Mouse (Mus musculus): ENCODE measurements around the gene Nkap. TPM values are rescaled to one million over a fixed set of nuclear protein-coding genes. Genes with fewer than 3 reads are reported as not detected.
"Not testable (repeated sequence)": the region's sequence is repeated elsewhere in the genome, so short reads cannot be mapped to it uniquely, and the experiment has no call there.

Gene Nkap
- total RNA-seq, 2 experiments from 2014 or later, result 14.8 to 16.3 TPM

GRCm38 (mm10) chrX:37157839-37158238, 31.2 kb downstream of the Nkap start:
- DNase-seq, result peak in 1 of 2 experiments; percentile 4

- DNase-seq, result peak; percentile 14 to 22
Observed at GRCm38 (mm10) chrX:37161169-37161568, 34.6 kb downstream of the Nkap start.

DNA sequence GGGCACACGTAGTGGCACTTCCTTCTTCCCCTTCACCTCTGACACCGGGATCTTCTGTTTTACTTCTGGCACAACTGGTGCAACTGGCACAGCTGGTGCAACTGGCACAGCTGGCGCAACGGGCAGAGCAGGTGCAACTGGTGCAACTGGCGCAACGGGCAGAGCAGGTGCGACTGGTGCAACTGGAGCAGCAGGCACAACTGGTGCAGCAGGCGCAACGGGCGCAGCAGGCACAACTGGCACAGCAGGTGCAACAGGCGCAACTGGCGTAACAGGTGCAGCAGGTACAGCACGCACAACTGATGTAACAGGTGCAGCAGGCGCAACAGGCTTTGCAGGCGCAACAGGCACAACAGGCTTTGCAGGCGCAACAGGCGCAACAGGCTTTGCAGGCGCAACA, 36.5 kb downstream of the Nkap start:
- DNase-seq, result no peak

DNA sequence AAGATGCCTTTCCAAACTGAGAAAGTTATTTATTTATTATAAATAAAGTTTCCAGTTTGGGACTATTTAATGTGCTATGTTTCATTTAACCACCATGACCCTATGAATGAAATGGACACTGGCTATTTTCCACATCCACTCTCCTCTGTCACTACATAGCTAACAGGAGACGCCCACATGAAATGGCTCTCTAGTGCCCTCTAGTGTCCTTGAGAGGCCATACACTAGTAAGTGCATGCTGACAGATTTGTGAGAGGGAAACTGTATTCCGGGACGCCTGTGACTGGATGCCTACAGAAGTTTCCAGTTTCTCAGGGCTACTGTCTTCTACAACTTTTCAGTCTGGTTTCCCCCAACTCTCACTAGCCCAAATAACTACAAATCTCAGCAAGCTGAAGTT, 40.5 kb downstream of the Nkap start:
- DNase-seq, result peak in 1 of 2 experiments; percentile 30

DNA sequence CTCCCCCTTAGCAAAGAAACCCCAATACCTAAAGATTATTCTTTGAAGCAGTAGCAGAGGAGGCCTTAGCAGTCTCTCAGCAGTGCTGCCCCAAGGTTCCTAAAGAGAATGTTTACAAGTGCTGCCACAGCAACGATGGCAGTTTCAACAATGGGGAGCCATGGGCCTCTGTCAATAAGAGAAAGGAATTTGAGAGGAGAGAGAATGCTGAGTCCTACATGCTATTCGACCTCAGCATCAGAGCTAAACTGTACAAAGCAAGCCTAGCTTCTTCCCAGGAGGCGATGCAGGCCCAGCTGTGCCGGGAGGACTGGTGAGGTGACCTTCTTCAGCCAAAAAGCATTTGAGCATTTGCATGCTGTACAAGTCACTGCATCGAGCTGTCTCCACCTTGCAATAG, 42.1 kb downstream of the Nkap start, which contains the start of gene Akap14:
Gene Akap14, minus strand, starts transcription at position 101 of the 400 bp plus-strand sequence.
- DNase-seq, result no peak

DNA sequence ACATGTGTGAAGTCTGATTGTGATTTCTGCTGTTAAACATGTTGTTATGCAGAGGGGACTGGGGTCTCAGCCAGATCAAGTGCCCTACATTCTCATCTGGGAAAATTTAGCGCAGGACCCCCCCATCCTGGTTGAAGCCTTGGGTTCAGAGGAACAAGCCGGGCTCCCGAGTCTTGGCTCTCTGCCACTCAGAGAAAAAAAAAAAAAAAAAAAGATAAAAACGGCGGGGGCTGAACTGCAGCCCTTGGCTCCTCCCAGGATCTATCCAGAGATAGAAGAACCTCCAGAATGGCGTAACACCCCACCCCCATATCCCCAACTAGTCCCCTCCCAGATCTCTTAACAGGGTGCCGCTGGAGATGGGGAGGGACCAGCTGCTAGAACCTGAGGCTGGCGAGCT, 57.8 kb downstream of the Nkap start:
- DNase-seq, result not testable (repeated sequence)

DNA sequence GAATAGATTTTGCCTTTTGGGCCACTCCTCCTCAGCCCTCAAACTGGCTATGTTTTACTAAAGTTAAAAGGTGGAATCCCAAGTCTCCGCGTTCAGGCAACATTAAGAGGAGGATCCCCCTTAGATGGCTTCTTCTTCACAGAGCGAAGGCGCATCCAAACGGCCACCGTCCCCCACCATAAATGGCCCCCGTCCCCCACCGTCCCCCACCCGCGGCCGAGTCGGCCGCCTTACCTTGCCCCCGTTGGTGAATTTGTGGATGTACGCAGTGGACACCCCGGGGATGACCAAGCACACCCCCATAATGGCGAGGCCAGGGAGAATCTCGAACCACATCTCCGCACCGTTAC, 64.1 kb downstream of the Nkap start:
- no peak for DNase-seq

- peak; percentile 88 to 91 for DNase-seq
Observed at GRCm38 (mm10) chrX:37191105-37191743, 64.6 kb downstream of the Nkap start, which contains the start of the genes Ndufa1 and Rnf113a1. Gene Ndufa1 (minus strand): TSS chrX:37191163. Gene Rnf113a1 (plus strand): TSS chrX:37191245.

GRCm38 (mm10) chrX:37191744-37192379, 65.3 kb downstream of the Nkap start:
- no peak for DNase-seq

- DNase-seq, result no peak
Observed at GRCm38 (mm10) chrX:37198676-37199075, 72.1 kb downstream of the Nkap start.

Other genes starting within 250 kb of the Nkap start
- gene Nkrf, start 223.9 kb upstream of the Nkap start, total RNA-seq (2021), result 10 to 100 TPM; 10.6 to 14.6 TPM
- 10 to 100 TPM; 20.7 to 24.4 TPM for gene Sept6, start 135.0 kb upstream of the Nkap start, total RNA-seq (2021)
- gene Sowahd, start 78.0 kb upstream of the Nkap start, total RNA-seq (2021), result 1 to 10 TPM in 1 of 2 experiments, under 1 TPM in 1; 0.46 to 1.2 TPM
- gene Rpl39, start 41.4 kb upstream of the Nkap start, total RNA-seq (2021), result 100 to 1,000 TPM; 634 to 643 TPM
- 10 to 100 TPM; 12.2 to 14.6 TPM for gene Upf3b, start 16.5 kb upstream of the Nkap start, total RNA-seq (2021)
- gene Akap14, start 42.0 kb downstream of the Nkap start, total RNA-seq (2021), result not detected
- gene Ndufa1, start 64.4 kb downstream of the Nkap start, total RNA-seq (2021), result 100 to 1,000 TPM; 458 to 480 TPM
- 1 to 10 TPM; 4.2 to 4.8 TPM for gene Rnf113a1, start 64.5 kb downstream of the Nkap start, total RNA-seq (2021)
- gene Gm9, start 84.2 kb downstream of the Nkap start, total RNA-seq (2021), result not detected
- not detected for gene Rhox1, start 95.5 kb downstream of the Nkap start, total RNA-seq (2021)
- gene Rhox2a, start 118.2 kb downstream of the Nkap start, total RNA-seq (2021), result not detected
- gene Rhox3a, start 123.1 kb downstream of the Nkap start, total RNA-seq (2021), result not detected
- not detected for gene Rhox4a, start 138.5 kb downstream of the Nkap start, total RNA-seq (2021)

Measured in adrenal gland, postnatal 36 days (tissue).